Mouse (Mus musculus) G1E (cell line): Measurements from ENCODE around the gene Zfp866.

ENCODE experiments used
- CTCF ChIP-seq: IDR thresholded peaks from 2 replicates; pipeline ENCODE4 v1.5.1; 2012; ENCODE audit warnings: low read depth, low read length, inconsistent platforms, mixed read lengths
- GATA1 ChIP-seq: IDR thresholded peaks from 2 replicates; pipeline ENCODE4 v1.6.1; 2012; ENCODE audit warnings: borderline replicate concordance, low read length, inconsistent platforms, mixed read lengths
- POLR2AphosphoS5 ChIP-seq: IDR thresholded peaks from 2 replicates; pipeline ENCODE4 v1.6.1; 2012; ENCODE audit warnings: low read depth, low read length, inconsistent platforms; ENCODE audit not compliant: insufficient replicate concordance
- TAL1 ChIP-seq: conservative IDR thresholded peaks from 2 replicates; pipeline ENCODE4 v1.6.1; 2012; ENCODE audit warnings: low read depth, low read length, inconsistent platforms, mixed read lengths

GRCm38 (mm10) chr8:69752437-69752836, 38.5 kb downstream of the Zfp866 start:
- TF ChIP-seq CTCF: no peak
- TF ChIP-seq POLR2AphosphoS5: no peak
- no peak for TF ChIP-seq GATA1
- TF ChIP-seq TAL1: no peak
